Mouse (Mus musculus) layer of hippocampus, adult 8-10 months (tissue): ENCODE results near the gene Hyal2. TPM values are rescaled to one million over a fixed set of nuclear protein-coding genes. Genes with fewer than 3 reads are reported as not detected.

Experiments
- DNase-seq, 2 experiments: peaks; one replicate each; pipeline ENCODE4 v3.0.0; 2022; ENCODE audit warnings: low spot score in 2 of 2
- total RNA-seq, 4 experiments: library from RNA; stranded (reverse); gene quantifications; 2 replicates each; pipeline ENCODE4 v1.2.4; 2022

Hyal2 gene
- total RNA-seq, 4 experiments from 2014 or later: 12.9 to 16.6 (median 16.4) TPM

DNA sequence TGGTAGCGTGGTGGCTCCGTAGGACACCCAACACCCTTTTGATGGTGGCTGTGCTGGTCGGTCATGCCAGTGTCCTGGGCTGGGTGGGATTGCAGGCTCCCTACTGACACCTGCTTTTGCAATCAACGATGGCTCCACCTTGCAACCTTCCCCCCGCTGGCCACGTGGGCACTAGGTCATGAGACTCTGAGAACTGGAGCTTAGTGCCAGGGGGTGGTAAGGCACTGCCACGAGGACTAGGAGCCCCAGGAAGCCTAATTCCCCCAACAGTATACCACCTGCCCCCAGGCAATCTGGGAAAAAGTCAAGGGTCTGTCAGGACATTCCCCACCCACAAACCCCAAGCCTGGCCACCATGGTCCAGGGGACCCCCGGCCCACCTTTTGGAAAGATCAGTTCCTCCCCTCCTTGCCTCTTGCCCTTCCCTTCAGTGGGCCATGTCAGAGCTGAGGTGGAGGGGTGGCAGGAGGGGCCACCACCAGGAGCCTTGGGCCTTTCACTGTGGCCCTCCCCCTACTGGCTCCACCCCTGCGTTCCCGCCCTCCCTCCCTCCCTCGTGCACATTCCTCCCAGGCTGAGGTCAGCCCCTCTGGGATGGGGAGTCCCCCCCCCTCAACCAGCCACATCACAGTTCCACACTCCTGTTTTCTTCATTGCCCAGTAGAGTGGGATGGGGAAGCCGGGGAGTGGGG is 41.1 kb downstream of the Hyal2 start, which contains the start of gene Sema3b:
Gene Sema3b (minus strand): TSS at position 489 of the 692 bp plus-strand sequence.
- no peak for DNase-seq

DNA sequence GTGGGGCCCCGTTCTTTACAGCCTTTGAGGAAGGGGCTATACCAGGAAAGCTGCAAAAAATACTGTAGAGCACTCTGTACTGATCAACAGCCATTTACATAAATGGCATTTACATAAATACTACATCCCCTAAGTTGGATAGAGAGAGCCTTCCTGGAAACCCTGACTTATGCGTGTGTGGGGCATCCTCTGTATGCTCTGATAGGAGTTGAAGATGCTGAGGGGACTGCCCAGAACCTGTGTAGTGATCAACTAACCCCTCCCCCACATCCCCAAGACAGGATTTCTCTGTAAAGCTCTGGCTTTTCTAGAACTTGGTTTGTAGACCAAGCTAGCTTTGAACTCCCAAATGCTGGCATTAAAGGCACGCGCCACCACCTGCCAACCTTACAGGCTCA is 41.7 kb downstream of the Hyal2 start:
- DNase-seq: no peak

DNA sequence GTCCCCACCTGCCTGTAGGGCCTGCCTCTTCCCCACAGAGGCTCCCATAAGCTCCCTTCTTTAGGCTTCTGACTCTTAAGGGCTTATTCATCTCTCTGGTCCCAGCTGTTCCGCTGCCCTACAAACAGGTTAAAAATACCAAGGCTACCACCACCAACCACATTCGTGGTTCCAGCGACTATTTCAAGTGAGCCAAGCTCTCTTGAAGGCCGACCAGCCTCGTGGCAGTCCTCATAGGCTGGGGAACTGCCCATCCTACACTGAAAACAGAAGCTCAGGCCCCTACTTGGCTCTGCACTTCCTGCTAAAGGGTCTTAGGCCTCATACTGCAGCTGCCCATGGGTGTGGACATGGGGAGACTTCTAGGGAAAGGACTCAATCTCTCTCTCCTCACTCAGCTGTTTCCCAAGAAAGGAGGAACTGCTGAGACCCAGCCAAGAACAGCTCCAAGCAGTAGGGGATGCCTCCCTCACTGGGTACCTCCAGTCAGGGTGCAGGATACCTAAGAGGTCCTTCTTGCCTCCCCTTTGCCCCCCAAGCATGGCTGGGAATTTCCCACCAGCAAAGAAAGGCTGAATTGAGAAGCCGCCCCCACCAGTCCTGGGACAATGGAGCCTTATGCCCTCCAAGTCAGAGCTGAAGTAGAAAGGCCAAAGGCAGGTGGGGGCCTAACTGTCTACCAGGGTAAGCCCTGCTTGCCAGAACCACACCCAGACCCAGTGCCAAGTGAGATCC is 43.9 kb downstream of the Hyal2 start:
- DNase-seq: no peak

DNA sequence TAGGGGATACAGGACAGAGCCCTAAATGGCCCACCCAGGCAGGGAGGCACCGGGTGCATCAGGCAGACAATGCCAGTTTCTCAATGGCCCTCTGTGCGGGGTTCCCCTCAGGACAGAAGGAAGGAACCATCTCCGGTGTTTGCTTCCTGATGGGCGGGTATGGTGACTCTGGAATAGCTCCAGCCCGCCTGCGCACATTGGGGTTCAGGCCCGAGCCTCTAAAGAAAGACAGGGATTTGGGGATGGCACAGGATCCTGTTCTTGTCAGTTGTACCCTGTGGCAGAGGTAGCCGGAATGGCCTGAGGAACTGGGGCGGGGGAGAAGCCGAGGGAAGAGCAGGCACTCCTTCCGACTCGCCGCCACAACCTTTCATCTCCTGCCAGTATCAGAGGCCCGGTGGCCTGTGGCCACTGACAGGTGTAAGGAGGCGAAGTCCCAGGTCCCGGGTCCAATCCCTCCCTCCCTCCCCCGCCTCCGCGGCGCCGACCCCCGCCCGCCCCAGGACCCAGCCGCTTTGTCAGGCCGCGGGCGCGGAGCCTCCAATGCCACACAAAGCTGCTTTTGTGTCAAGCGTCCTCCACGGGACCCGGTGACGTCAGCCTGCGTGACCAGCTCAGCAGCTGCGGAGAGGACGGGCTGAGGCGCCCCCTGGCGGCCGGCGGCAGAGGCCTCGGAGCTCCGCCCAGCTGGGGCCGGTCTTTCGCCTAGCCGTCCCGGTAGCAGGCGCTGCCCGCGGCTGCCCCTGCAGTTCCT is 44.6 kb downstream of the Hyal2 start:
- peak; percentile 95 to 99 for DNase-seq

DNA sequence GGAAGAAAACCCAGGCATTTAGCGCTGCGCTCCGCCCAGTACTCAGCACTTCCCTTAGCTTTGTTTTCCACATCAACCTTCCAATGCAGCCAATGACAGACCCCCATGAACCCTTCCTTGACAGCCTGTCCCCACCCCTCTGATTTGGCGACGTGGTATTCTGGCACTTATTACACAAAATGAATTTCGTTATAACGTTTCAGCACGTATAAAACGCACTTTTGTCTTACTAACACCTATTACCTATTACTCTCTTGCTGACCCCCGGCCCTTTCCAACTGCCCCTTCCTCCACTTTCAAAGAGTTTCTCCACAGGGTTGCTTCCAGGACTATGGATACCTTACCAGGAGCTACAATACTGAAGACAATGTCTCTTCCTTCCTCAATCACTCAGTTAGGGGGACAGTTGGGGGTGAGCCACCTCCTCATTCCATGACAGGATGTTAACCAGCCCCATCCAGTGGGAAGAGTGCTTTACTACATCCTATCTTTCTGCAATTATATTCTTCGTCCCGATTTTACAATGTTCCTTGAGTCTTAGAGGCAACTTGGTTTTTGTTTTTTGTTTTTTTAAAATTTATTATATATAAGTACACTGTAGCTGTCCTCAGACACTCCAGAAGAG is 45.3 kb downstream of the Hyal2 start:
- no peak for DNase-seq

DNA sequence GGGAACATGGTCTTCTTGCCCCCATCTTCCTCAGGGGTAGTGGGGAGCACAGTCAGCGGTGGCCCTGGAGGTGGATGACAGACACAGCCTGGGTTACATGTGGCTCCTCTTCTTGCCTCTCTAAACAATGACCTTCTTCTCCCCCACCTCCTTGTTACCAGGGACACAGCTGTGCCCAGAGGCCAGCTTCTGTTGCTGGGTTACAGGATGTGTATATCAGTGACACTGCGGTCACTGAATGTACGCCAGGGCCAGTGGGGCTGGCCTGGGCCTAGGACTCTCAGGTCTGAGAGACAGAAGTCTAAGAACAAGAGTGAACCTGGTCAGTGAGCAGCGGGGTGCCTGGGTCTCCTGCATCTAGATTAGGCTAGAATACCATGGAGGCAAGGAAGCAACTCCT is 47.3 kb downstream of the Hyal2 start:
- no peak for DNase-seq

DNA sequence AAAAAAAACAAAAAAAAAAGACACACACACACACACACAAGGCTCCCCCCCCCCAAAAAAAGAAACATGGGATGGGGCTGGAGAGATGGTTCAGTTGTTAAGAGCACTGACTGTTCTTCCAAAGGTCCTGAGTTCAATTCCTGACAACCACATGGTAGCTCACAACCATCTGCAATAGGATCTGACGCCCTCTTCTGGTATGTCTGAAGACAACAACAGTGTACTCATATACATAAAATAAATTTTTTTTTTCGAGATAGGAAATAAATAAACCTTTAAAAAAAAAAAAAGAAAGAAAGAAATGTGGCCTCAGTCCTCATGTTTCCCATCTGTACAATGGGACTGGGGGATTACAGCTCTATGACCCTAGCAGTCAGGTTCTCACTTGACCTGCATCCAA is 49.7 kb downstream of the Hyal2 start:
- no peak for DNase-seq

DNA sequence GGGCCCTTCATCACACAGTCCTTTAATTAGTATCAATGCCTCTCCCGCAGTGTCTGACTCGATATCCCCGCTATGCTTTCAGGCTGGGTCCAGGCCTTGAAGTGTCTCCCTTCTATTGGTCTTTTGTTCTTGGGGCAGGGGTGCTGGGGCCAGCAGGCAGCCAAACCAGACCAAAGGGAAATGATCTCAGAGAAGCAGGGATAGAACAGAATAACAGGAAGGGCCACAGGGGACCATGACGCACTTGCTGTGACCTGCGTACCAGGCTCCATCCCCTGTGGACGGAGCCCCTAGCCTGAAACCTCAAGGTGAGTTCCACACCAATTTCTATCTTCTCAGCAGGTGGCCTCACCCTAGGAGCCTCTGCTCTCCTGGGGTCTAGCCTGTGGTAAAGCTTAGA is 50.4 kb downstream of the Hyal2 start:
- no peak for DNase-seq

DNA sequence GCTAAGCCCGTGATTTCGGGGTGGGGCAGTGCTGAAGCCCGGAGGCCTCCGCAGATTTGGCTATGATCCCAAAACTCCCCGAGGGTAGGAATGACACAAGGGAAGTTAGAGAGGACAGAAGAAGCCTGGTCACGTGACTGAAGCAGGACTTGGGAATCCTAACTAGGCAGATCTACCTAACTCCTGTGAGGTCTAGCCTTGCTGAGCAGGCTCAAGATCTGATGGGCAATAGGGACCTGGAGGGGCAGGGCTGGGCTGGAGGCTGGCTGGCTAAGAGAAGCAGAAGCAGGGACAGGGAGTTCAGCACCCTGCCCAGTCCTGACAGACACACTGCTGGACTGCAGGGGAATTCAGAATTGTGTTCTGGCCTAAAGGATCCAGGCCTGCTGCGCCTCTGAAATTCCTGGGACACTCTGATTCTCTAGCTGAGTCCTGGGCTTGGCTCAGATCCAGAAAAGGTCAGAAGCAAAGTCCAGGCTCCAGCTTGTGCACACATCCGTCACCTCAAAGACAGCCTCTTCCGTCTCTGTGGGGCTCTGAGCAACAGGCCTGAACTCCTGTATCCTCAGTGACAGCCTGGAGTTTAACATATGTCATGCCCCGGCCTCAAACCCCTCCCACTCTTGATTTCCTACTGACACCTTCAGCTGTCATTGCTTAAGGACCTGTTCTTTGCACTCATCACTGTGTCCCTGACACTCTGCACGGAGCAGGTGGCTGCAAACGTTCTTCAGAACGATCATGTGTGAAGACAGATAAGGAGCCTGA is 51.2 kb downstream of the Hyal2 start:
- DNase-seq: no peak

DNA sequence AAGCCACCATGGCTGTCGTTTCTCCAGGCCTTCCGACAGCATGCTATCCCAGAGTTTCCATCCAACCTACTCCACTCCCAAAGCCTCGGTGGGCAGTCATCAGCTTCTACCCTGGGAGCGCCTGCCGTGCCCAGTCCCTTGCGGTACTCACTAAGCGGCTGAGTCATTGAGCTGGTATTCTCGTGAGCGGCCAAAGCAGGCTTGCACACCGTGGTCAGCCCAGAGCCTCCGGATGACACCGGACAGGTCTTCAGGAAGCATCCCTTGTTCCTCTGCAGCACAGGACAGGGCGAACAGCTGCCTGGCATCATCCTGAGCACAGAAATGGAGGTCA is 51.8 kb downstream of the Hyal2 start:
- DNase-seq: no peak

DNA sequence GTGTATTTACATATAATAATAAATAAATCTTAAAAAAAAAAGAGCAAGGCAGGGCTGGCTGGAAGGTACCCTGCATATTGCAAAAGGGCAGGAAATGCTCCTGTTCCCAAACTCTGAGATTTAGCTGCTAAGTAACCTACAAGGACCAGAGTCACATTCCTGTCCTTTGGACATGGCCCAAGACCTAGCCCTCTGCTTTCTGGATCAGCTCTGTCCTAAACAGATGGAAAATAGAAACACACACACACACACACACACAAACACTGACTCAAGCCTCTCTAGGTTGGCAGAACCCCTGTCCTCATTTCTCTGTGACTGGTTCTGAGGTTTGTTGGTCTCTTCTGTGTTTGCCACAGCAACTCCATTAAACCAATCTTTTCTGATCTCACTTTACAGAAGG is 53.2 kb downstream of the Hyal2 start:
- DNase-seq: no peak

Other genes with a start within 250 kb of the Hyal2 start
- gene Hemk1, start 229.6 kb upstream of the Hyal2 start, total RNA-seq: 10 to 100 TPM; 15.6 to 20.6 (median 18.5) TPM
- 1 to 10 TPM; 2.4 to 4.0 (median 3.4) TPM for gene 6430571L13Rik, start 227.3 kb upstream of the Hyal2 start, total RNA-seq
- gene Cacna2d2, start 168.3 kb upstream of the Hyal2 start, total RNA-seq: 10 to 100 TPM; 14.6 to 21.0 (median 17.0) TPM
- gene Tmem115, start 34.0 kb upstream of the Hyal2 start, total RNA-seq: 10 to 100 TPM; 33.1 to 40.3 (median 36.2) TPM
- 10 to 100 TPM; 14.7 to 18.5 (median 16.5) TPM for gene Cyb561d2, start 25.8 kb upstream of the Hyal2 start, total RNA-seq
- 10 to 100 TPM; 39.4 to 46.9 (median 44.5) TPM for gene Nprl2, start 25.7 kb upstream of the Hyal2 start, total RNA-seq
- 1 to 10 TPM; 4.5 to 7.8 (median 6.3) TPM for gene Zmynd10, start 20.6 kb upstream of the Hyal2 start, total RNA-seq
- gene Rassf1, start 16.4 kb upstream of the Hyal2 start, total RNA-seq: 10 to 100 TPM; 17.3 to 22.5 (median 19.0) TPM
- 10 to 100 TPM; 73.2 to 83.4 (median 76.0) TPM for gene Tusc2, start 4.7 kb upstream of the Hyal2 start, total RNA-seq
- 1 to 10 TPM; 7.6 to 9.7 (median 8.4) TPM for gene Hyal1, start 9.0 kb downstream of the Hyal2 start, total RNA-seq
- 10 to 100 TPM; 11.8 to 18.4 (median 15.4) TPM for gene Naa80, start 10.9 kb downstream of the Hyal2 start, total RNA-seq
- gene Hyal3, start 12.9 kb downstream of the Hyal2 start, total RNA-seq: 1 to 10 TPM; 1.7 to 2.4 (median 1.9) TPM
- 10 to 100 TPM; 12.4 to 15.4 (median 14.0) TPM for gene Ifrd2, start 19.7 kb downstream of the Hyal2 start, total RNA-seq
- gene Sema3b, start 41.3 kb downstream of the Hyal2 start, total RNA-seq: 1 to 10 TPM; 2.9 to 5.0 (median 4.4) TPM
- 100 to 1,000 TPM; 218 to 272 (median 249) TPM for gene Gnai2, start 67.4 kb downstream of the Hyal2 start, total RNA-seq
- 10 to 100 TPM; 61.3 to 74.3 (median 69.2) TPM for gene Slc38a3, start 101.6 kb downstream of the Hyal2 start, total RNA-seq
- under 1 TPM; 0.14 to 0.43 (median 0.27) TPM for gene Gnat1, start 111.8 kb downstream of the Hyal2 start, total RNA-seq
- gene Sema3f, start 142.5 kb downstream of the Hyal2 start, total RNA-seq: 1 to 10 TPM; 5.4 to 9.3 (median 6.5) TPM
- 100 to 1,000 TPM; 136 to 170 (median 155) TPM for gene Rbm5, start 203.1 kb downstream of the Hyal2 start, total RNA-seq